Mouse (Mus musculus) kidney, adult 2 months (tissue): ENCODE measurements around the gene 1700069L16Rik.

Source experiments
- CTCF ChIP-seq: fragments of 200-500 bp; conservative IDR thresholded peaks from 2 replicates; pipeline ENCODE4 v1.5.1; 2011; ENCODE audit warnings: low read depth, mild to moderate bottlenecking, control low read depth, low read length, moderate library complexity, mixed read lengths; ENCODE audit not compliant: insufficient read depth, insufficient read length
- POLR2A ChIP-seq: fragments of 200-500 bp; IDR thresholded peaks from one replicate; pipeline ENCODE4 v1.6.1; 2011; ENCODE audit warnings: low read depth, low read length, control low read depth

DNA sequence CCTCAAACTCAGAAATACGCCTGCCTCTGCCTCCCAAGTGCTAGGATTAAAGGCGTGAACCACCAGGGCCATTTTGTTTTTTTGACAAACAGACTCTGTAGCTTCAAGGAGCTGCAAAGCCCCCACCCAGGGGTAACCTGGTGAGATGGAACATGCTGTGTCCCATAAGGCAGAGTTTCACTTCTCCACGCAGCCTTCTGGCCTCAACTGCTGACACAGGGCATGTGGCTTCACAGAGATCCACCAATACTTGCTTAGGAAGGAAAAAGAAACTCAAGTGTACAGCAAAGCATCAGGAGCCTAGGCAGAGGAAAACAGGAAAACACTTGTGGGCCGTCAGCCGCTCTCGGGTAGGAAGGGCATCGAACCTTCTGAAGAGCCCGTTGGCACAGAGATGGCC, 77.4 kb downstream of the 1700069L16Rik start:
- TF ChIP-seq CTCF (no peak), POLR2A (no peak)
